In the genomic region with DNA sequence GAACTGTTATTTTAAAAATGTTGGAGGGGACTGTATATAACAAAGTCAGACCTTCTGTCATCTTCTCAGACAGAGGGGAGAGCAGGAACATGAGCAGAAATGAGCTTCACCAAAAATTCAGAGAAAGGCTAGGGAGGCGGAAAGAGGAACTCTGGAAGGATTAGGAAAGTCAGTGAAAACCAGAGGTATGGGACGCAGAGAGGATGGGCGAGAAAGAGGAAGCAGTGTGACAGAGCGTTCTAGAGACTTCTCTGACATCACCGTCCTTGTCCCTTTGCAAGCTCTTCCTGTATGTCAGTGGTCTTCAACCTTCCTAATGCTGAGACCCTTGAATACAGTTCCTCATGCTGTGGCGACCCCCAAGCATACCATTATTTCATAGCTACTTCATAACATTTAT, we compare ENCODE assay signal across 19 mouse cellular contexts.
"Had no signal": no experiment of that assay in that cellular context is flagged by ENCODE, and none has a peak within 500 bp of the region (broad histone marks: within the 10 kb centered on the region; RNA-seq: fewer than 3 reads in every experiment).

No protein-coding gene starts in this region.

- H3K4me1 ChIP-seq: midbrain, embryonic 12.5 days; neural tube, embryonic 13.5 days; neural tube, embryonic 15.5 days; stomach, embryonic 15.5 days had no signal

- H3K9ac ChIP-seq: lung, embryonic 14.5 days; midbrain, embryonic 12.5 days; neural tube, embryonic 13.5 days; neural tube, embryonic 15.5 days; stomach, embryonic 15.5 days had no signal

- DNase-seq: lung, adult 18-20 months; lung, embryonic 14.5 days; lung, postnatal 10 days; lung, postnatal 4 days; midbrain, embryonic 14.5 days; retina, postnatal 1 day; right cerebral cortex, adult 18-20 months; right cerebral cortex, postnatal 14 days; thymus, adult 2 months; thymus, postnatal 25 days; thymus, postnatal 4 days had no signal

- ATAC-seq: midbrain, embryonic 16.5 days had no signal

- H3K27me3 ChIP-seq: midbrain, embryonic 12.5 days; neural tube, embryonic 13.5 days; neural tube, embryonic 15.5 days; stomach, embryonic 15.5 days had no signal

- H3K9me3 ChIP-seq: midbrain, embryonic 10.5 days; midbrain, embryonic 12.5 days; neural tube, embryonic 13.5 days; neural tube, embryonic 15.5 days; stomach, embryonic 15.5 days had no signal

- H3K4me2 ChIP-seq: lung, embryonic 14.5 days; midbrain, embryonic 12.5 days; neural tube, embryonic 13.5 days; neural tube, embryonic 15.5 days; stomach, embryonic 15.5 days had no signal

- H3K27ac ChIP-seq: midbrain, embryonic 10.5 days; midbrain, embryonic 12.5 days; neural tube, embryonic 13.5 days; neural tube, embryonic 15.5 days; stomach, embryonic 15.5 days; stomach, postnatal 0 days had no signal

- H3K36me3 ChIP-seq: midbrain, embryonic 10.5 days; stomach, embryonic 15.5 days had no signal

- H3K4me3 ChIP-seq: midbrain, embryonic 10.5 days; midbrain, embryonic 12.5 days; myocyte; neural tube, embryonic 13.5 days; neural tube, embryonic 15.5 days; stomach, embryonic 15.5 days had no signal
